ENCODE assay signal across 7 mouse cellular contexts in the genomic region with DNA sequence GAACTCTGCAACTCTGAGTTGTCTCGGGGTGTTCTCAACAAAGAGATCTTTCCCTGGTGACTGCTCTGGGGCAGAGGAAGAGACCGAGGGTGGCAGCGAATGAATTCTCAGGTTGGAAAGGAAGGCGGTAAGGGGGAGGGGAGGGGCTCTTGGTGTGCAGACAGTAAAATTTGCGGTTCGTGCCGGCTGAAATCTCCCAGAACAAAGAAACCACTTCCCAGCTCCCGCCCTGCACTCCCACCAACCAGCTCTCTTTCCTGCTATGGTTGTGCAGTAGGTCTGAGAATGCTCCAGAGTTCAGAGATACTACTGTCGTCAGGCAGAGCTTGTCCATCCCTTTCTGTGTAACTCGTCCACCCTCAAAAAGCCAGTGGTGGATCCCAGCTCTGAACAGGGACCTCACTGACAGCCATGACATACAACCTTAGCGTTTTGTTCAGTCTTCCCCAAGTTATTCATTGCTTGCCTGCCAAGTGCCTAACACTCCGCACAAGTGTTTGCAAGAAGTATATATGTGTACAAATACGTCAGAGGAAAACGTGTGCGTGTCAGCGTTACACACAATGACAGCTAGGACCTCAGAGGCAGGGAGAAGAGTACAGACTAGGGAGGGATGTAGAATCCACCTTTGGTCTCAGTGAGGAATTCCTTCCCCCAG.
DNase-seq lines count a peak whose midpoint lies in the region; ATAC-seq lines count a peak whose summit lies in the region.

No protein-coding gene starts in this region.

- 20% methylated on average over 16 of the region's 16 CpGs for WGBS in embryonic facial prominence, embryonic 11.5 days
- WGBS in intestine, embryonic 14.5 days = 10% methylated on average over 16 of the region's 16 CpGs
- WGBS in midbrain, embryonic 16.5 days = 8% methylated on average over 16 of the region's 16 CpGs

- H3K36me3 ChIP-seq in embryonic facial prominence, embryonic 11.5 days (replicated peaks; ENCODE audit: control insufficient read depth, insufficient read depth, low read depth, low read length) = no peaks in the 10 kb centered on the region
- no peaks in the 10 kb centered on the region for H3K36me3 ChIP-seq in intestine, embryonic 14.5 days (ENCODE audit: control insufficient read depth, insufficient read depth, low read length)
- H3K36me3 ChIP-seq in midbrain, embryonic 16.5 days (ENCODE audit: control insufficient read depth, insufficient read depth, low read length) = no peaks in the 10 kb centered on the region

- H3K4me2 ChIP-seq in embryonic facial prominence, embryonic 11.5 days (ENCODE audit: low read depth, low read length) = peak overlapping the region; percentile 57
- H3K4me2 ChIP-seq in intestine, embryonic 14.5 days (ENCODE audit: low read length) = peak overlapping the region; percentile 81
- peak overlapping the region; percentile 79 for H3K4me2 ChIP-seq in midbrain, embryonic 16.5 days (ENCODE audit: low read length)

- H3K27ac ChIP-seq in embryonic facial prominence, embryonic 11.5 days (replicated peaks; ENCODE audit: low read depth, low read length) = peak overlapping the region; percentile 98
- peak overlapping the region; percentile 97 for H3K27ac ChIP-seq in intestine, embryonic 14.5 days (ENCODE audit: low read depth)
- peak overlapping the region; percentile 97 for H3K27ac ChIP-seq in midbrain, embryonic 16.5 days (ENCODE audit: low read length)

- peak; percentile 26 for DNase-seq in ovary, postnatal 10 days (ENCODE audit: low spot score)
- DNase-seq in ovary, adult 18-20 months (ENCODE audit: low spot score) = no peak
- DNase-seq in embryonic facial prominence, embryonic 11.5 days (ENCODE audit: low spot score) = peak; percentile 89
- no peak for DNase-seq in intestine, embryonic 14.5 days (ENCODE audit: low spot score)
- DNase-seq in layer of hippocampus, adult 8-10 months (ENCODE audit: low spot score in 2 of 2) = no peak
- DNase-seq in left cerebral cortex, adult 9 months (ENCODE audit: low spot score in 2 of 2) = no peak

- no peaks in the 10 kb centered on the region for H3K27me3 ChIP-seq in embryonic facial prominence, embryonic 11.5 days (ENCODE audit: control insufficient read depth, insufficient read depth, low read length)
- no peaks in the 10 kb centered on the region for H3K27me3 ChIP-seq in intestine, embryonic 14.5 days (replicated peaks; ENCODE audit: control insufficient read depth, insufficient read depth, low read length)
- no peaks in the 10 kb centered on the region for H3K27me3 ChIP-seq in midbrain, embryonic 16.5 days (ENCODE audit: control insufficient read depth, insufficient read depth, low read depth, low read length)

- H3K4me1 ChIP-seq in embryonic facial prominence, embryonic 11.5 days (ENCODE audit: control insufficient read depth, insufficient read depth, low read length) = peaks cover 21% of the 10 kb centered on the region
- H3K4me1 ChIP-seq in intestine, embryonic 14.5 days (replicated peaks; ENCODE audit: control insufficient read depth, insufficient read depth, low read length) = peaks cover 28% of the 10 kb centered on the region
- peaks cover 43% of the 10 kb centered on the region for H3K4me1 ChIP-seq in midbrain, embryonic 16.5 days (ENCODE audit: control insufficient read depth, insufficient read depth, low read length)

- peak; percentile 37 for ATAC-seq in embryonic facial prominence, embryonic 11.5 days (replicated peaks; ENCODE audit: insufficient number of reproducible peaks, low FRiP score, low TSS enrichment, low read depth)
- ATAC-seq in intestine, embryonic 14.5 days (replicated peaks; ENCODE audit: low FRiP score, low TSS enrichment, low read depth) = peak; percentile 45
- ATAC-seq in midbrain, embryonic 16.5 days = peak; percentile 75

- peak overlapping the region; percentile 81 for H3K9ac ChIP-seq in embryonic facial prominence, embryonic 11.5 days (replicated peaks; ENCODE audit: low read length)
- peak overlapping the region; percentile 78 for H3K9ac ChIP-seq in intestine, embryonic 14.5 days (ENCODE audit: low read length)
- peak overlapping the region; percentile 83 for H3K9ac ChIP-seq in midbrain, embryonic 16.5 days (ENCODE audit: low read depth, low read length)

- H3K4me3 ChIP-seq in embryonic facial prominence, embryonic 11.5 days (ENCODE audit: low read depth, low read length) = peak overlapping the region; percentile 37
- H3K4me3 ChIP-seq in intestine, embryonic 14.5 days (ENCODE audit: low read depth, low read length) = peak overlapping the region; percentile 38
- H3K4me3 ChIP-seq in midbrain, embryonic 16.5 days (ENCODE audit: low read depth, low read length) = peak overlapping the region; percentile 47

- H3K9me3 ChIP-seq in embryonic facial prominence, embryonic 11.5 days (replicated peaks; ENCODE audit: control insufficient read depth, low read length) = no peaks in the 10 kb centered on the region
- H3K9me3 ChIP-seq in intestine, embryonic 14.5 days (ENCODE audit: control insufficient read depth, low read length) = no peaks in the 10 kb centered on the region
- H3K9me3 ChIP-seq in midbrain, embryonic 16.5 days (replicated peaks; ENCODE audit: control insufficient read depth, low read length, poor library complexity, severe bottlenecking) = no peaks in the 10 kb centered on the region

Comparison
In these comparisons a context has a peak if more than half of its experiments do, and no peak if none do; other contexts are left out.
1. DNase-seq: peak in ovary, postnatal 10 days (single experiment) and embryonic facial prominence, embryonic 11.5 days (single experiment); none in ovary, adult 18-20 months (single experiment), intestine, embryonic 14.5 days (single experiment), layer of hippocampus, adult 8-10 months (0 of 2) and left cerebral cortex, adult 9 months (0 of 2).
2. Peak in every context shown above with its lines, with median percentiles within 50 percentile points of each other: ATAC-seq, H3K27ac ChIP-seq, H3K4me2 ChIP-seq, H3K4me3 ChIP-seq and H3K9ac ChIP-seq.